Mouse (Mus musculus): ENCODE results near the gene Lgals3. TPM values are rescaled to one million over a fixed set of nuclear protein-coding genes. Genes with fewer than 3 reads are reported as not detected.
A peak's percentile ranks its signal among the peaks of the same experiment; 100 is the strongest.

The Lgals3 gene
- polyA plus RNA-seq, 1 experiment: 150 TPM

DNA sequence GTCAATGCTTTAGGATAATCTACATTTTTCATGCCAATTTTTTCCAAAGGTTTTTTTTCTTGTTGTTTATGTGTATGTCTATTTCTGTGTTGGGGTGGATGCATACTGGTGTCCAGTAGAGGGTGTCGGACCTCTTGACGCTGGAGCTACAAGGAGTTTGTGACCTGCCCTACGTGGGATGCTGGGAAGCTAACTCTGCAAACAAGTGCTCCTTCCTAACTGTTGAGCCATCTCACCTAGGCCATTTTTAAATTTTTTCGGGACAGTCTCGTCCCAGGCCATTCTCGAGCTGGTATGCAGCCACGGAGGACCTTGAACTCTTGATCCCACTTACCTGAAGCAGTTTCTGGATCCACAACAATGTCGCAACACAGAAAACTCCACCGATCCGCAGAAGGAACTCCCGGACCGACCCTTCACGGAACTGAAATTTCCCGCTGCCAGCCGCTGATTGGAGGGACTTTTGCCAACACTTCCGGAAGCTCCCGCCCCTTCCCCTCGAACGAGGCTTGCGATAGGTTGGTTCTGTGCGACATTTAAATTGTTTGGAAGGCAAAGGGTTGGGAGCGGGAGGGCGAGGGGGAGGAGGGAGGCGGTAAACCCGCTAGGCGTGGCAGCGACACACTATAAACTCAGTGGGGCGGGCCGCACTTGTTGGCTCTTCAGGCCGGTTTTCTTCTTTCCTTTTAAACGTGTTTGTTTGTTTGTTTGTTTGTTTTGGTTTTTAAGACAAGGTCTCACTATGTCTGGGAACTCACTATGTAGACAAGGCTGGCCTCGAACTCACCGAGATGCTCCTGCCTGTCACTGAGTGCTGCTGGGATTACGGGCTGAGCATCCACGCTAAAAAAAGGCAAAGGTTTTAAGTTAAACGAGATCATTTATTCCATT lies 50.5 kb downstream of the Lgals3 start, which contains the start of gene Dlgap5:
Gene Dlgap5, minus strand, starts transcription at position 633 of the 891 bp plus-strand sequence.
- Histone ChIP-seq H3K27ac (ENCODE audit: insufficient read depth, low read length) (no peak within 1 kb of the TSS), H3K4me1 (ENCODE audit: control insufficient read depth, insufficient read depth, low read length) (no peaks in the 10 kb centered on the region), H3K4me3 (ENCODE audit: insufficient read depth, low read length) (peak within 1 kb of the TSS; percentile 68)
- peak; percentile 5; the same call in 1 of the 2 replicates for TF ChIP-seq CTCF (IDR thresholded peaks at IDR 0.05; ENCODE audit: borderline replicate concordance, insufficient read depth, low read length)
- TF ChIP-seq POLR2A (IDR thresholded peaks at IDR 0.05; ENCODE audit: low read depth, low read length): peak; percentile 53

DNA sequence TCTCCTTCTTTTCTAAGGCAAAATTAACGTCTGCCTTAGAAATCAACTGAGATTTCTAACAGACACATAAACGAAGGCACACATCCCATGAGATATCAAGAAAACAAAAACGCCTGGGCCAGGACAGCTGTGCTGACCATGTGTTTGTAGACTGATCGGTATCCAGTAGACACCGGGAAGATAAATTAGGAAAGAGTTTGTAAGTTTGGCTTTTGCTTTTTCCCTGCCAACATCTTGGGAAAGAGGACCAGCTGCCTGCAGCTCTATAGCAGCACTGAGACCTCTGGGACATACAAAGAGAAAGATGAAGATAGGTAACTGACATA lies 51.1 kb downstream of the Lgals3 start:
- H3K4me3 ChIP-seq (ENCODE audit: insufficient read depth, low read length): peak overlapping the region; percentile 17; the same call in 1 of the 2 replicates
- H3K4me1 ChIP-seq (ENCODE audit: control insufficient read depth, insufficient read depth, low read length): no peaks in the 10 kb centered on the region
- no peak overlapping the region for H3K27ac ChIP-seq (ENCODE audit: insufficient read depth, low read length)
- TF ChIP-seq CTCF (IDR thresholded peaks at IDR 0.05; ENCODE audit: borderline replicate concordance, insufficient read depth, low read length) (no peak), POLR2A (IDR thresholded peaks at IDR 0.05; ENCODE audit: low read depth, low read length) (no peak)

DNA sequence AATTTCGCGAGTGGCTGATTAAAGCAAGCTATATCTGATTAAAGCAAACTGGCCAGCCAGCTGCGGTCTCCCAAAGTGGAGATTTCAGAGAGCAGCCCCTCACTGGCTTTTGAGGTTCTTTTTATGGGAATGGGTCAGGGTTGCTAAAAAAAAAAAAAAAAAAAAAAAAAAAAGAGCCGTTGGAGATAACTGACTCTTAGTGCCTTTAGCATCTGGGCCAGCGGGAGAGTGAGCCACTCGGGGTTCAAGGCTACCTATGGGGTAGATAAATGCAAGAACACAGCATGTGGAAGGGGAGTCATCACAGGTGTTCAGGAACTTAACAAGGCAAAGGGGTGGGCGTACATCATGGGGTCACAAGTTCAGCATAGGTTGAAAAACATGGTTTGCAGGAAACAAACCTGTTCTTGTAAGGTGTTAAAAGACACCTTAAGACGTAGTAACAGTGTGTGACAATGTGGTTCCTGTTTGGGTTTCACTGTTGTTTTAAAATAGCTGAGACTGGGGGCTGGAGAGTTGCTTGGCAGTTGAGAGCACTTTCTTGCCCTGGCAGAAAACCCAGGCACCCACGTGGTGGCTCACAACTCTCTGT lies 51.6 kb downstream of the Lgals3 start:
- H3K4me1 ChIP-seq (ENCODE audit: control insufficient read depth, insufficient read depth, low read length): no peaks in the 10 kb centered on the region
- no peak overlapping the region for H3K4me3 ChIP-seq (ENCODE audit: insufficient read depth, low read length)
- no peak overlapping the region for H3K27ac ChIP-seq (ENCODE audit: insufficient read depth, low read length)
- TF ChIP-seq POLR2A (IDR thresholded peaks at IDR 0.05; ENCODE audit: low read depth, low read length) (no peak), CTCF (IDR thresholded peaks at IDR 0.05; ENCODE audit: borderline replicate concordance, insufficient read depth, low read length) (no peak)

DNA sequence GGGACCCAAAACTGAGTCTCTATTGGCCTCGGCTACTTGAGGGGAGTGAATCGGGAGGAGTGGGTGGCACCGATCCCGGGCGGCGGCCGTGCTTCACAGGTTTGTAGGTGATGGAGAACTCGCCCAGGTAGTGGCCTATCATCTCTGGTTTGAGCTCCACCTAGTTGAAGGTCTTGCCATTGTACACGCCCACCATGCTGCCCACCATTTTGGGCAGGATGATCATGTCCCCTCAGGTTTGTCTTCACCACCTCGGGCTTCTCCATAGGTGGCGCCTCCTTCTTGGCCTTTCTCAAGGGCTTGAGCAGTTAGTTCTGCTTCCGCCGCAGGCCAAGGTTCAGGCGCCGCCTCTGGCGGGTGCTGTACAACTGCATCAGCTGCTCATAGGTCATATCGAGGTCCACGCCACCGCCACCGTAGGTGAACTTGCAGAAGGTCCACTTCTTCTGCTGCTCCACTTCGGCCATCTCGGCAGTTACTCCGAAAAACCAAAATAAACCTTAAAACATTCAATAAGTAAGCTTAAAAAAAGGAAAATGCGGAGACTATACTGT lies 52.2 kb downstream of the Lgals3 start:
- Histone ChIP-seq H3K27ac (ENCODE audit: insufficient read depth, low read length) (no peak overlapping the region), H3K4me1 (ENCODE audit: control insufficient read depth, insufficient read depth, low read length) (no peaks in the 10 kb centered on the region), H3K4me3 (ENCODE audit: insufficient read depth, low read length) (no peak overlapping the region)
- TF ChIP-seq POLR2A (IDR thresholded peaks at IDR 0.05; ENCODE audit: low read depth, low read length) (no peak), CTCF (IDR thresholded peaks at IDR 0.05; ENCODE audit: borderline replicate concordance, insufficient read depth, low read length) (no peak)

DNA sequence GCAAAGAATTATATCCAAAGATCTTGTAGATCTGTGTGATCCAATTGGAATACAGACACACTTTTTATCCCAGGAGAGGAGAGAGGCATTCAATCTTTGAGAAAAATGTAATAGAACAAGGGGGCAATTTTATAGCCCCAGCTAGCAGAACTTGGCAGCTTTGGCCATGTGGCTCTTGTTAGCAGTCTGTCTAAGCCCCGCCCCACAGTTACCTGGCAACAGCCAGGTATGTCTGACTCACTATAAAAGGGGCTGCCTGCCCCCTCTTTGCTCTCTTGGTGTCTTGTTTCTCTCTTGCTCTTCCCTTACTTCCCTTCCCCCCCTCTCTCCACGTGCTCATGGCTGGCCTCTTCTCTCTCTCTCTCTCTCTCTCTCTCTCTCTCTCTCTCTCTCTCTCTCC lies 54.1 kb downstream of the Lgals3 start:
- H3K27ac ChIP-seq (ENCODE audit: insufficient read depth, low read length): no peak overlapping the region
- TF ChIP-seq CTCF (IDR thresholded peaks at IDR 0.05; ENCODE audit: borderline replicate concordance, insufficient read depth, low read length) (no peak), POLR2A (IDR thresholded peaks at IDR 0.05; ENCODE audit: low read depth, low read length) (no peak)
- no peak overlapping the region for H3K4me3 ChIP-seq (ENCODE audit: insufficient read depth, low read length)

DNA sequence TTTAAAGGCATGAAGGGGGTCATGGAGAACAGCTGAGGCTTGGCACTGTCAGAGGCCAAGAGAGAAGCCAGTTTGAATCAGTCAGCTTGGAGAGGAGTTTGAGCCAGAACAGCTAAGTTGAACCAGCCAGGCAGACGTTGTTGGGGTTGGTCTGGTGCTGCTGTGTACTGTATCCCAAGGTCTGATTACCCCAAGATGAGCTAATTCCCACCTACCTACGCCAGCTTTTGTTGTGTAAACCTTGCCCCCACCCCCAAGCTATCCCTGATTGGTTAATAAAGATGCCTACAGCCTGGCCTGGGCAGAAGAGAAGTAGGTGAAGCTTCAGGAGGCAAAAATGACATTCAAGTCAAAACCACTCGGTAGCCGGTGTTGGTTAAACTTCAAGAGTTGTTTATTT lies 54.9 kb downstream of the Lgals3 start:
- Histone ChIP-seq H3K4me1 (ENCODE audit: control insufficient read depth, insufficient read depth, low read length) (no peaks in the 10 kb centered on the region), H3K4me3 (ENCODE audit: insufficient read depth, low read length) (no peak overlapping the region), H3K27ac (ENCODE audit: insufficient read depth, low read length) (no peak overlapping the region)
- TF ChIP-seq POLR2A (IDR thresholded peaks at IDR 0.05; ENCODE audit: low read depth, low read length) (no peak), CTCF (IDR thresholded peaks at IDR 0.05; ENCODE audit: borderline replicate concordance, insufficient read depth, low read length) (no peak)

More for the DNA sequence above, 54.1 kb downstream of the Lgals3 start:
- no peaks in the 10 kb centered on the region for H3K4me1 ChIP-seq (ENCODE audit: control insufficient read depth, insufficient read depth, low read length)

DNA sequence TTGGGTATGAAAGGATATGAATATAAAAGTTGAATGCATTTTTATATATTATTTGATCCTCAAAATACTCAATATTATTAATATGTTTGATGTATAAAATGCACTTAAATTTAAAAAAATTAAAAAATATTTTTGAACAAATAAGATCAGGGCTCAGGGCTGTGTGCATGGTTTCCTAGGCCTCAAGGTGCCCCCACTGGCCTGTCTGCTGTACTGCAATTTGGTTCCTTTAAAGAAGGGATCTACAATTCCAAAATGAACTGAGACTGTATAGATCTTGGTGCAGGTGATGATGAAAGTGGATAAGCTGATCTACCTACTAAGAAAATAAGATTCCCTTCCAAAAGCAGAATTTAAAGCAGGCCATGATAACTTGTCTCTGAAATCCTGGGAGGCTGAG lies 65.4 kb downstream of the Lgals3 start:
- Histone ChIP-seq H3K27ac (ENCODE audit: insufficient read depth, low read length) (no peak overlapping the region), H3K4me3 (ENCODE audit: insufficient read depth, low read length) (no peak overlapping the region), H3K4me1 (ENCODE audit: control insufficient read depth, insufficient read depth, low read length) (no peaks in the 10 kb centered on the region)
- TF ChIP-seq POLR2A (IDR thresholded peaks at IDR 0.05; ENCODE audit: low read depth, low read length) (no peak), CTCF (IDR thresholded peaks at IDR 0.05; ENCODE audit: borderline replicate concordance, insufficient read depth, low read length) (0 out of 2 replicates have a peak, but pooled peaks have one; percentile 6)

Other genes with a start within 250 kb of the Lgals3 start
- gene Gch1, start 178.3 kb upstream of the Lgals3 start, polyA plus RNA-seq (2011; ENCODE audit: insufficient read length, low read depth, missing spikeins): 2.4 and 3.1 TPM in 2 replicates
- 22.9 and 23.0 TPM in 2 replicates for gene Wdhd1, start 90.9 kb upstream of the Lgals3 start, polyA plus RNA-seq (2011; ENCODE audit: insufficient read length, low read depth, missing spikeins)
- gene Socs4, start 90.8 kb upstream of the Lgals3 start, polyA plus RNA-seq (2011; ENCODE audit: insufficient read length, low read depth, missing spikeins): 33.3 and 39.7 TPM in 2 replicates
- 103 and 112 TPM in 2 replicates for gene Mapk1ip1l, start 69.5 kb upstream of the Lgals3 start, polyA plus RNA-seq (2011; ENCODE audit: insufficient read length, low read depth, missing spikeins)
- 22.6 and 28.8 TPM in 2 replicates for gene Dlgap5, start 50.7 kb downstream of the Lgals3 start, polyA plus RNA-seq (2011; ENCODE audit: insufficient read length, low read depth, missing spikeins)
- 19.4 and 20.3 TPM in 2 replicates for gene Fbxo34, start 82.7 kb downstream of the Lgals3 start, polyA plus RNA-seq (2011; ENCODE audit: insufficient read length, low read depth, missing spikeins)
- 7.4 and 10.4 TPM in 2 replicates for gene Atg14, start 202.9 kb downstream of the Lgals3 start, polyA plus RNA-seq (2011; ENCODE audit: insufficient read length, low read depth, missing spikeins)

All from embryonic fibroblast, embryonic 13.5 days (primary cell).